Mouse (Mus musculus) layer of hippocampus, adult 2 months (tissue): ENCODE data around the gene Cyth2. TPM values are rescaled to one million over a fixed set of nuclear protein-coding genes. Genes with fewer than 3 reads are reported as not detected.

Experiments used
- DNase-seq, 2 experiments: peaks; one replicate each; pipeline ENCODE4 v3.0.0; 2022; ENCODE audit warnings: low spot score in 2 of 2
- H3K27ac ChIP-seq: fragments of 200-600 bp; 2 replicates; pipeline ENCODE4 v1.8.1; 2022
- H3K4me3 ChIP-seq: fragments of 200-600 bp; 2 replicates; pipeline ENCODE4 v1.8.1; 2022; ENCODE audit warnings: mild to moderate bottlenecking
- CTCF ChIP-seq: fragments of 200-600 bp; conservative IDR thresholded peaks from 2 replicates; pipeline ENCODE4 v1.8.1; 2022; ENCODE audit warnings: antibody characterized with exemption, mild to moderate bottlenecking, moderate library complexity
- long read RNA-seq, 2 experiments: library from polyadenylated mRNA; stranded (forward); transcript quantifications; one replicate each; pipeline ENCODE4 v2.0.0; 2021; ENCODE audit warnings: borderline mapping rate in 2 of 2
- total RNA-seq, 2 experiments: library from RNA; stranded (reverse); gene quantifications; 2 replicates each; pipeline ENCODE4 v1.2.3; 2021

Cyth2 gene
- 100 to 1,000 TPM; 144 to 149 TPM for total RNA-seq
- long read RNA-seq, experiment 1, transcript Cyth2-203 (12 exons, 1,512 nt) = major isoform, 62 of 86 reads
- long read RNA-seq, experiment 1, transcript Cyth2-202 (12 exons, 2,519 nt) = minor isoform, 12 of 86 reads
- long read RNA-seq, experiment 1, partial matches to known transcripts = 4 of 86 reads
- long read RNA-seq, experiment 1, other reads (novel, unspliced or antisense) = 5 of 86 reads
- long read RNA-seq, experiment 2, transcript Cyth2-202 (12 exons, 2,519 nt) = minor isoform, 14 of 127 reads
- long read RNA-seq, experiment 2, transcript Cyth2-203 (12 exons, 1,512 nt) = major isoform, 94 of 127 reads
- long read RNA-seq, experiment 2, partial matches to known transcripts = 9 of 127 reads
- long read RNA-seq, experiment 2, other reads (novel, unspliced or antisense) = 6 of 127 reads

- H3K27ac ChIP-seq = peak within 1 kb of the TSS; percentile 98
- no peak for TF ChIP-seq CTCF
- peak within 1 kb of the TSS; percentile 84 for H3K4me3 ChIP-seq
- DNase-seq = peak; percentile 98 to 99
Measured at GRCm38 (mm10) chr7:45813787-45814779, at the start of gene Cyth2. Gene Cyth2 (minus strand): TSS chr7:45814581.

- DNase-seq = no peak
- Histone ChIP-seq H3K27ac (no peak overlapping the region), H3K4me3 (no peak overlapping the region)
- TF ChIP-seq CTCF = no peak
Measured at GRCm38 (mm10) chr7:45862804-45863203, 48.4 kb upstream of the Cyth2 start.

GRCm38 (mm10) chr7:45859008-45859407 is 44.6 kb upstream of the Cyth2 start:
- Histone ChIP-seq H3K4me3 (no peak overlapping the region), H3K27ac (no peak overlapping the region)
- TF ChIP-seq CTCF = no peak
- DNase-seq = no peak

GRCm38 (mm10) chr7:45856950-45857901 is 42.8 kb upstream of the Cyth2 start:
- no peak for DNase-seq
- Histone ChIP-seq H3K4me3 (peak overlapping the region; percentile 46), H3K27ac (no peak overlapping the region)
- TF ChIP-seq CTCF = no peak

DNA sequence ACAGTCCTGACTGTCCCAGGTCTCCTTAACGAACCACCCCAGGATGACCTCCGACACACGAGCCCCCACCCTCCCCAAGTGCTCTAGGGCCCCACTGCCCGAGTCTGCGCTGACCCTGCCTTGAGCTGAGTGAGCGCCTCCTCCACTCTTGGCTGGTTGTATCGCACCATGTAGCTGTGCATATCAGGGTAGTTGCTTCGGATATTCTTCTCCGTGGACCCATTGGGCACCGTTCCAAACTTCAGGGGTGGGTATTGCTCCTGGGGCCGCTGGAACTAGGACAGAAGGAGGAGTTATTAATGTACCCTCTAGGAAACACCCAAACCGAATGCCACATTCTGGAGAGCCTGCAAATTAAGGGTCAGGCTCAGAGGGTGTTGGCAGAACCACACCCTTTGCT is 38.7 kb upstream of the Cyth2 start:
- Histone ChIP-seq H3K27ac (no peak overlapping the region), H3K4me3 (no peak overlapping the region)
- no peak for TF ChIP-seq CTCF
- no peak for DNase-seq

GRCm38 (mm10) chr7:45850661-45851060 is 36.3 kb upstream of the Cyth2 start:
- DNase-seq = no peak
- no peak for TF ChIP-seq CTCF
- Histone ChIP-seq H3K4me3 (no peak overlapping the region), H3K27ac (no peak overlapping the region)

GRCm38 (mm10) chr7:45848447-45849027 is 34.2 kb upstream of the Cyth2 start:
- TF ChIP-seq CTCF = no peak
- Histone ChIP-seq H3K27ac (no peak overlapping the region), H3K4me3 (no peak overlapping the region)
- DNase-seq = no peak

DNA sequence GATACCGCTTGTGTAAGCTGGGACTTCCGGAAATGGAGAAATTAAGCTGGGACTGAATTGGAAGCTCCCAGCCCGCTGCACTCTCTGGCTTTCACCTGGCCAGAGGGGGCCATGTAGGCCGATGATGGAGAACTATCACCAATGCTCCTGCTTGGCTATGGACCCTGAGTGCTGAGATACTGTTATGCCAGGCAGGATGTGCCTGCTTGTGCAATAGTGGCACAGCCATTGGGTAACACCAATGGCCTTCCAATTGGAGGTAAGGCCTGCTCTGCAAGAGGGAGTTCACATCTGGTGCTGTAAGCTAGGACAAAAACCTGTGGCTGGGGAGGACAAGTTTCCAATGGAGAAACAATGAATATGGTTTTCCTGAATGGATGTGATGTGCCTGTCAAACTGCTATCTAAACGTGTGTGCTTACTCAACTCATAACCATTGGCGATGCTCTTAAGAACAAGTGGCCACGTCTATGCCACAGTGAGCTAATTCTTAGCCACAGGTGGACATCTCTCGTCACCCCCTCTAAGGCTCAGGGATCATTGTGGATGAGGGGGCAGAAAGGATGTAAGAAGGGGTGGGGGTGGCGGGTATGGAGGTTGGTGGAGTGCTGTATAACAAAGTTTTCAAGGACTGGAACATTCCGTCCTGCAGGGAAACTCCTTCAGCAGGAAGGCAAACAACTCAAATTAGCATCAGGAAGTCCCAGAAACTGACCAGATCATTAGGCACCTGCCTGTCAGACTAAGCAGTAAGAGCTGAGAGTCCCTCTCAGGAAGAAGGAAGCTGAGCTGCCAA is 28.8 kb upstream of the Cyth2 start:
- TF ChIP-seq CTCF = no peak
- Histone ChIP-seq H3K27ac (no peak overlapping the region), H3K4me3 (no peak overlapping the region)
- no peak for DNase-seq

- TF ChIP-seq CTCF = no peak
- no peak for DNase-seq
- Histone ChIP-seq H3K4me3 (peak overlapping the region; percentile 51), H3K27ac (peak overlapping the region; percentile 59; the same call in 1 of the 2 replicates)
Measured at GRCm38 (mm10) chr7:45833924-45834323, 19.5 kb upstream of the Cyth2 start.

- no peak for DNase-seq
- Histone ChIP-seq H3K4me3 (peak overlapping the region; percentile 51), H3K27ac (peak overlapping the region; percentile 59; the same call in 1 of the 2 replicates)
- no peak for TF ChIP-seq CTCF
Measured at GRCm38 (mm10) chr7:45833148-45833790, 18.9 kb upstream of the Cyth2 start.
